Comparison of ENCODE assay signal across 1 mouse cellular context in genomic region chr4:124850261-124850913, GRCm38 (mm10).
A peak's percentile ranks its signal among the peaks of the same experiment; 100 is the strongest.
TF ChIP-seq lines count a peak whose summit lies in the region.

Gene Yrdc (plus strand): TSS chr4:124850679.

TF ChIP-seq in CH12.LX, 34 proteins besides CTCF, POLR2A, EP300 and RAD21 (continued from another document):
- no peak for TF ChIP-seq SMC3 (IDR thresholded peaks at IDR 0.05; ENCODE audit: low read depth, low read length)
- TF ChIP-seq USF2 (conservative IDR thresholded peaks at IDR 0.05; ENCODE audit: low read depth, low read length), result no peak
- TF ChIP-seq MAZ (IDR thresholded peaks at IDR 0.05; ENCODE audit: low read depth, low read length), result 0 out of 2 replicates have a peak, but pooled peaks have one; percentile 74
- TF ChIP-seq ELF1 (IDR thresholded peaks at IDR 0.05; ENCODE audit: low read depth, low read length), result peak; percentile 96
- TF ChIP-seq SIN3A (IDR thresholded peaks at IDR 0.05; ENCODE audit: low read length), result peak; percentile 54; the same call in 1 of the 2 replicates
- peak; percentile 80 for TF ChIP-seq MXI1 (IDR thresholded peaks at IDR 0.05; ENCODE audit: low read depth, low read length)
- TF ChIP-seq NELFE (IDR thresholded peaks at IDR 0.05; ENCODE audit: low read depth, low read length), result peak; percentile 82
